8 mouse cellular contexts compared by ENCODE assay signal in genomic region chrX:166328904-166329451, GRCm38 (mm10).
DNase-seq lines count a peak whose midpoint lies in the region; ATAC-seq and TF ChIP-seq lines count a peak whose summit lies in the region.

No protein-coding gene starts in this region.

- no peaks in the 10 kb centered on the region for H3K9me3 ChIP-seq in heart, embryonic 15.5 days (replicated peaks)
- no peaks in the 10 kb centered on the region for H3K9me3 ChIP-seq in CH12.LX (replicated peaks; ENCODE audit: low read length)
- no peaks in the 10 kb centered on the region for H3K9me3 ChIP-seq in forebrain, embryonic 10.5 days
- no peaks in the 10 kb centered on the region for H3K9me3 ChIP-seq in liver, embryonic 11.5 days (ENCODE audit: control insufficient read depth, low read length)
- no peaks in the 10 kb centered on the region for H3K9me3 ChIP-seq in neural tube, embryonic 14.5 days (ENCODE audit: control insufficient read depth, low read length)

- no peak; the same call in 1 of the 2 replicates for TF ChIP-seq RAD21 in CH12.LX (IDR thresholded peaks at IDR 0.05; ENCODE audit: low read depth, low read length)

- H3K4me3 ChIP-seq in heart, embryonic 15.5 days, result no peak overlapping the region
- H3K4me3 ChIP-seq in CH12.LX (replicated peaks in 1 of 3; ENCODE audit: low read depth in 2 of 3, low read length in 2 of 3, poor library complexity in 1 of 3), result no peak overlapping the region
- peak overlapping the region; percentile 26 for H3K4me3 ChIP-seq in forebrain, embryonic 10.5 days
- H3K4me3 ChIP-seq in liver, embryonic 11.5 days (ENCODE audit: low read depth, low read length), result no peak overlapping the region
- H3K4me3 ChIP-seq in neural tube, embryonic 14.5 days (ENCODE audit: low read depth, low read length), result no peak overlapping the region

- no peak for TF ChIP-seq POLR2A in CH12.LX (IDR thresholded peaks at IDR 0.05; ENCODE audit: low read depth, low read length)

- no peak overlapping the region for H3K27ac ChIP-seq in heart, embryonic 15.5 days
- peak overlapping the region; percentile 71 for H3K27ac ChIP-seq in CH12.LX (ENCODE audit: insufficient read depth, low read depth)
- H3K27ac ChIP-seq in forebrain, embryonic 10.5 days, result peak overlapping the region; percentile 88
- no peak overlapping the region for H3K27ac ChIP-seq in liver, embryonic 11.5 days (ENCODE audit: low read depth, low read length)
- peak overlapping the region; percentile 69 for H3K27ac ChIP-seq in neural tube, embryonic 14.5 days (ENCODE audit: low read depth, low read length)

- no peak for DNase-seq in heart, adult 18-20 months
- peak; percentile 79 for DNase-seq in CH12.LX (ENCODE audit: extremely low read depth)
- peak; percentile 48 for DNase-seq in forebrain, embryonic 10.5 days (ENCODE audit: extremely low spot score, low spot score)
- DNase-seq in liver, embryonic 11.5 days (ENCODE audit: low spot score), result peak; percentile 32
- DNase-seq in gastrocnemius, postnatal 14 days, result no peak
- no peak for DNase-seq in thymus, postnatal 10 days (ENCODE audit: low spot score in 2 of 2)

- H3K27me3 ChIP-seq in heart, embryonic 15.5 days, result no peaks in the 10 kb centered on the region
- H3K27me3 ChIP-seq in CH12.LX (replicated peaks), result no peaks in the 10 kb centered on the region
- peaks cover 89% of the 10 kb centered on the region for H3K27me3 ChIP-seq in forebrain, embryonic 10.5 days (ENCODE audit: poor library complexity, severe bottlenecking)
- peaks cover 3% of the 10 kb centered on the region for H3K27me3 ChIP-seq in liver, embryonic 11.5 days (replicated peaks; ENCODE audit: control insufficient read depth, insufficient read depth, low read length)
- H3K27me3 ChIP-seq in neural tube, embryonic 14.5 days (ENCODE audit: control insufficient read depth, insufficient read depth, low read length), result no peaks in the 10 kb centered on the region

- H3K79me2 ChIP-seq in CH12.LX (replicated peaks; ENCODE audit: control insufficient read depth, extremely low read depth, insufficient read depth, poor library complexity, severe bottlenecking), result no peaks in the 10 kb centered on the region

- in situ Hi-C loops in CH12.LX (cut with MboI; ENCODE audit: low pct_ligation_motif_present, low pct_unique_long_range_greater_than_20kb, low sequenced_read_pairs), result no loop called here

- H3K36me3 ChIP-seq in heart, embryonic 15.5 days, result no peaks in the 10 kb centered on the region
- no peaks in the 10 kb centered on the region for H3K36me3 ChIP-seq in CH12.LX (replicated peaks in 1 of 2; ENCODE audit: control insufficient read depth in 1 of 2, insufficient read depth in 1 of 2, low read length in 1 of 2)
- no peaks in the 10 kb centered on the region for H3K36me3 ChIP-seq in forebrain, embryonic 10.5 days (replicated peaks)
- no peaks in the 10 kb centered on the region for H3K36me3 ChIP-seq in liver, embryonic 11.5 days (ENCODE audit: control insufficient read depth, insufficient read depth, low read length)
- no peaks in the 10 kb centered on the region for H3K36me3 ChIP-seq in neural tube, embryonic 14.5 days (ENCODE audit: control insufficient read depth, insufficient read depth, low read length)

- 26% methylated on average over 9 of the region's 9 CpGs for WGBS in heart, embryonic 15.5 days
- WGBS in forebrain, embryonic 10.5 days, result 19% methylated on average over 8 of the region's 9 CpGs
- WGBS in liver, embryonic 11.5 days, result 18% methylated on average over 9 of the region's 9 CpGs
- 15% methylated on average over 9 of the region's 9 CpGs for WGBS in neural tube, embryonic 14.5 days

- 0 out of 2 replicates have a peak, but pooled peaks cover 5% of the 10 kb centered on the region for H3K4me1 ChIP-seq in heart, embryonic 15.5 days (replicated peaks)
- peaks cover 9 to 16% of the 10 kb centered on the region in 2 experiments for H3K4me1 ChIP-seq in CH12.LX (ENCODE audit: control insufficient read depth in 1 of 2, insufficient read depth in 2 of 2)
- peaks cover 32% of the 10 kb centered on the region for H3K4me1 ChIP-seq in forebrain, embryonic 10.5 days
- H3K4me1 ChIP-seq in liver, embryonic 11.5 days (replicated peaks; ENCODE audit: control insufficient read depth, insufficient read depth, low read length), result no peaks in the 10 kb centered on the region
- no peaks in the 10 kb centered on the region for H3K4me1 ChIP-seq in neural tube, embryonic 14.5 days (ENCODE audit: control insufficient read depth, insufficient read depth, low read length)

- no peak overlapping the region for H3K9ac ChIP-seq in heart, embryonic 15.5 days
- H3K9ac ChIP-seq in CH12.LX (ENCODE audit: insufficient read depth, low read depth), result peak overlapping the region; percentile 56
- no peak overlapping the region for H3K9ac ChIP-seq in liver, embryonic 11.5 days (ENCODE audit: low read depth, low read length)
- H3K9ac ChIP-seq in neural tube, embryonic 14.5 days (replicated peaks; ENCODE audit: low read depth, low read length), result no peak overlapping the region

- H3K4me2 ChIP-seq in heart, embryonic 15.5 days, result peak overlapping the region; percentile 15; the same call in 1 of the 2 replicates
- H3K4me2 ChIP-seq in CH12.LX (ENCODE audit: insufficient read depth, low read depth, poor library complexity, severe bottlenecking), result peak overlapping the region; percentile 22
- 0 out of 2 replicates have a peak overlapping the region, but pooled peaks have one; percentile 13 for H3K4me2 ChIP-seq in liver, embryonic 11.5 days
- peak overlapping the region; percentile 11; the same call in 1 of the 2 replicates for H3K4me2 ChIP-seq in neural tube, embryonic 14.5 days (ENCODE audit: low read depth, low read length)

- no peak; the same call in 1 of the 2 replicates for TF ChIP-seq EP300 in CH12.LX (IDR thresholded peaks at IDR 0.05; ENCODE audit: low read length)

- intact Hi-C loops in gastrocnemius, postnatal 14 days (cut with DNase I; ENCODE audit: low total_unique reads), result no loop called here

- dilution Hi-C loops in CH12.LX (cut with MboI; ENCODE audit: extremely low pct_ligation_motif_present, extremely low pct_unique_long_range_greater_than_20kb, low sequenced_read_pairs), result no loop called here

- no peak for TF ChIP-seq CTCF in CH12.LX (conservative IDR thresholded peaks at IDR 0.05 in 1 of 2, IDR thresholded peaks at IDR 0.05 in 1 of 2; ENCODE audit: low read depth in 2 of 2, low read length in 2 of 2)

- no peak for ATAC-seq in heart, embryonic 15.5 days (replicated peaks; ENCODE audit: insufficient number of reproducible peaks, insufficient read depth, low FRiP score, low read depth)
- peak; percentile 54; the same call in 1 of the 2 replicates for ATAC-seq in liver, embryonic 11.5 days (replicated peaks; ENCODE audit: low FRiP score)
- peak; percentile 87 for ATAC-seq in neural tube, embryonic 14.5 days (ENCODE audit: low read depth)

TF ChIP-seq in CH12.LX, 34 proteins besides CTCF, POLR2A, EP300 and RAD21:
- TF ChIP-seq MAZ (IDR thresholded peaks at IDR 0.05; ENCODE audit: low read depth, low read length) (0 out of 2 replicates have a peak, but pooled peaks have one; percentile 34), PAX5 (IDR thresholded peaks at IDR 0.05; ENCODE audit: low read length) (no peak), ZKSCAN1 (IDR thresholded peaks at IDR 0.05; ENCODE audit: borderline replicate concordance, low read depth, low read length) (no peak), UBTF (IDR thresholded peaks at IDR 0.05; ENCODE audit: low read depth, low read length) (no peak), MAFK (IDR thresholded peaks at IDR 0.05; ENCODE audit: insufficient replicate concordance, low read length) (no peak), KAT2A (IDR thresholded peaks at IDR 0.05; ENCODE audit: insufficient replicate concordance, low read length) (no peak), ELF1 (IDR thresholded peaks at IDR 0.05; ENCODE audit: low read depth, low read length) (no peak), BHLHE40 (IDR thresholded peaks at IDR 0.05; ENCODE audit: low read depth, low read length) (peak; percentile 44), TCF12 (IDR thresholded peaks at IDR 0.05; ENCODE audit: low read depth, low read length) (peak; percentile 25; the same call in 1 of the 2 replicates), SMC3 (IDR thresholded peaks at IDR 0.05; ENCODE audit: low read depth, low read length) (no peak), NELFE (IDR thresholded peaks at IDR 0.05; ENCODE audit: low read depth, low read length) (no peak), CHD1 (IDR thresholded peaks at IDR 0.05; ENCODE audit: low read depth, low read length) (no peak), MXI1 (IDR thresholded peaks at IDR 0.05; ENCODE audit: low read depth, low read length) (no peak), ETS1 (conservative IDR thresholded peaks at IDR 0.05; ENCODE audit: low read depth, low read length) (0 out of 2 replicates have a peak, but pooled peaks have one; percentile 17), GABPA (IDR thresholded peaks at IDR 0.05; ENCODE audit: insufficient replicate concordance, low read depth, low read length) (no peak), CHD2 (IDR thresholded peaks at IDR 0.05; ENCODE audit: low read length) (peak; percentile 92), RCOR1 (conservative IDR thresholded peaks at IDR 0.05; ENCODE audit: low read depth, low read length) (no peak)

Comparison
In these comparisons a context has a peak if more than half of its experiments do, and no peak if none do; other contexts are left out.
1. H3K27ac ChIP-seq: peak in CH12.LX (single experiment), forebrain, embryonic 10.5 days (single experiment) and neural tube, embryonic 14.5 days (single experiment); none in heart, embryonic 15.5 days (single experiment) and liver, embryonic 11.5 days (single experiment).
2. DNase-seq: peak in CH12.LX (single experiment), forebrain, embryonic 10.5 days (single experiment) and liver, embryonic 11.5 days (single experiment); none in heart, adult 18-20 months (0 of 2), gastrocnemius, postnatal 14 days (single experiment) and thymus, postnatal 10 days (0 of 2).
3. Peak in every context shown above with its lines, with median percentiles within 50 percentile points of each other: H3K4me2 ChIP-seq.